Mouse (Mus musculus): Measurements from ENCODE around the gene Rnaseh2a. TPM values are rescaled to one million over a fixed set of nuclear protein-coding genes. Genes with fewer than 3 reads are reported as not detected.

Rnaseh2a gene
- polyA plus RNA-seq, 1 experiment: 69.4 TPM

DNA sequence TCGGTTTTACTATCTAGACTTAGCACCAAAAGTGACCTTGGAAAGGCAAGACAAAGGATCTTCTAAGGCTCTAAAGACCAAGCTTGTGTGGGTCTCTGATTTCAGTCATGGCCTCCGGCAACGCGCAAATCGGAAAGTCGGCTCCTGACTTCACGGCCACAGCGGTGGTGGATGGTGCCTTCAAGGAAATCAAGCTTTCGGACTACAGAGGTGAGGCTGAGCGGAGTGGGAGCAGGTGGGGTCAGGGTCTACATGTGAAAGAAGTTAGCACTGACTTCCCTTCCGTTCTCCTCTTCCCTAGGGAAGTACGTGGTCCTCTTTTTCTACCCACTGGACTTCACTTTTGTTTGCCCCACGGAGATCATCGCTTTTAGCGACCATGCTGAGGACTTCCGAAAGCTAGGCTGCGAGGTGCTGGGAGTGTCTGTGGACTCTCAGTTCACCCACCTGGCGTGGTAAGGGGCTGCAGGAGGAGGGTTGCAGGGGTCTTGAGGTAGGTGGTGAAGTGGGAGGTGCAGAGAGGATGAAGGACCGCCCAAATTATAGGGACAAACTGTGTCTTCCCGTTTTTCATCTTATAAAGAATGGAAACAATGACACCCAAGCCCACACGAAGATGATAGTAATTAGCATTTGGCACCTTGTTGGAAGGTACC, 696 bp upstream of the Rnaseh2a start:
- TF ChIP-seq POLR2A (IDR thresholded peaks at IDR 0.05; ENCODE audit: control insufficient read depth, extremely low read depth, insufficient read depth, low read length, poor library complexity): no peak
- no peak for TF ChIP-seq CTCF (IDR thresholded peaks at IDR 0.05; ENCODE audit: borderline replicate concordance, control insufficient read depth, extremely low read depth, insufficient read depth, low read length, poor library complexity)
- Histone ChIP-seq H3K4me1 (replicated peaks; ENCODE audit: control insufficient read depth, insufficient read depth, low read length) (peaks cover 26% of the 10 kb centered on the region), H3K36me3 (ENCODE audit: control insufficient read depth, insufficient read depth, low read length) (no peaks in the 10 kb centered on the region), H3K4me3 (ENCODE audit: control insufficient read depth, insufficient read depth, low read length) (peak overlapping the region; percentile 74), H3K27me3 (ENCODE audit: control insufficient read depth, insufficient read depth, low read length) (no peaks in the 10 kb centered on the region), H3K27ac (ENCODE audit: control insufficient read depth, insufficient read depth, low read length) (no peak overlapping the region)
- WGBS: 19% methylated on average over 21 of the region's 21 CpGs
- DNase-seq: no peak

DNA sequence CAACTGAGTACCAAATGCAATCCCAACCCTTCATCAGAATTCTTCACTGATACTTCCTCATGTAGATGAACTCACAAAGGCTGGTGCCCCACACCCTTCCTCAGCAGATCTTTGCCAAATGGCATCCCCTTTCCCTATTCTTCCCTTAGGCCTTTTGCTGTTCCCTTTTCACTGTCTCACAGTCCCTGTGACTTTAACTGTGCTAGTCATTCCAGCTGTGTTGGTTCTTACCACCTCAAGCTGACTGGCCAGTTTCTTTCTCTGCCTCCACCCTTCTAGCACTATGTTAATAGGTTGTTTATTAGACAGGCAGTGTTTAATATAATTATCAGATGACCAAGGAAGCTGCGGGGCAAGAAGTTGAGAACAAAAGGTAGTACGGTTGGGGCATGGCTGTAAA, 917 bp downstream of the Rnaseh2a start:
- DNase-seq: no peak
- Histone ChIP-seq H3K27ac (ENCODE audit: control insufficient read depth, insufficient read depth, low read length) (no peak overlapping the region), H3K4me1 (replicated peaks; ENCODE audit: control insufficient read depth, insufficient read depth, low read length) (peaks cover 30% of the 10 kb centered on the region), H3K36me3 (ENCODE audit: control insufficient read depth, insufficient read depth, low read length) (no peaks in the 10 kb centered on the region), H3K27me3 (ENCODE audit: control insufficient read depth, insufficient read depth, low read length) (no peaks in the 10 kb centered on the region), H3K4me3 (ENCODE audit: control insufficient read depth, insufficient read depth, low read length) (no peak overlapping the region)
- WGBS: 8% methylated on average over 2 of the region's 2 CpGs
- TF ChIP-seq CTCF (IDR thresholded peaks at IDR 0.05; ENCODE audit: borderline replicate concordance, control insufficient read depth, extremely low read depth, insufficient read depth, low read length, poor library complexity) (no peak), POLR2A (IDR thresholded peaks at IDR 0.05; ENCODE audit: control insufficient read depth, extremely low read depth, insufficient read depth, low read length, poor library complexity) (no peak)

DNA sequence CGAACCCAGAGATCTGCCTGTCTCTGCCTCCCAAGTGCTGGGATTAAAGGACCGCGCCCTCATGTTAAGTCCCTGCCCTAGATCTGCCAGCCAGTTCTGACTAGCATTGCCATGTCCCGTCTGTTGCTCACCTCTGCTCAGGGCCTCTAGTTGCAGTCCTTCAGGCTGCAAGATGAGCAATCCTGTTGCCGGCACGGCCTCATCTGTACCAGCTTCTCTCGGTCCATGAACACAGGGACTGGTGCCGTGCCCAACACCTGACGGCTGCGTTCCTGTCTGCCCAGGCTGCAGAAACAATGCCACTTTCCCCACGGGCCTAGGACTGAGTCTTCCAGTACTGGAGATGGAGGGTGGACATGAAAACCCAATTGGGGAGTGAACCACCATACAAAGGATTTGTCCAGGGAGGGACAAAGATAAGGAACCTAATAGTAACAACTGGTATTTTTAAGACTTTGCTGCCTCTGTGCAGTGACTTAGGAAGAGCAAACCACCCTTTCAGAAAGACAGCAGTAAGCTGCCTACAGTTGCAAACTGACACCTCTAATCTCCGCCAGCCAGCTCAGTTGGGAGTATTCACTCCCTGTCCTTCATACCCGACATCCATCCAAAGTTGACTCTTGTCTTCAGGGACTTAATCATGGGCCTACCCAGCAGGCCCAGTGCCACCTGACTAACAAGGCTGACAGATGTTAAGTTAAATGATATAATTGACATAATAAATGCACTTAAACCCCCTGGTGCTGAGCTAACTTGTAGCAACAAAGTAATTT, 1.8 kb downstream of the Rnaseh2a start:
- WGBS: 98% methylated on average over 13 of the region's 13 CpGs
- DNase-seq: no peak
- no peak overlapping the region for H3K27ac ChIP-seq (ENCODE audit: control insufficient read depth, insufficient read depth, low read length)

DNA sequence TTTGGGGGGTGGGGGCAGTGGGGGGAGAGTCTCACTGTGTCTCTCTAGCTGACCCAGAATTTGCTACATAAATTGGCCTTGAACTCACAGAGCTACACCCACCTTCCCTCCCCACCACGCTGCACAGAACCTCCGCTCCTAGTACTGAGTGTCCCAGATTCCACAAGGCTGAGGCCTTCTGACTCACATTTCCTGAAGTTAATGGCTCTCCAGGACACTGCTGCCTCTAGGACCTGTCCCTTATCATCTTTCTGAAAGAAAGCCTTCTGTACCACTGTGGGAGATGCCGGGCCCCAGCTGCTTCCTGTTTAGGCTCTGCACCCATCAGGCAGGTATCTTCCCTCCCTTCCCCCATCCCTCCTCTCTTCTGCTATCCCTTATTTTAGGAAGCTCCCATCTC, 3.0 kb downstream of the Rnaseh2a start:
- Histone ChIP-seq H3K4me1 (replicated peaks; ENCODE audit: control insufficient read depth, insufficient read depth, low read length) (peaks cover 30% of the 10 kb centered on the region), H3K36me3 (ENCODE audit: control insufficient read depth, insufficient read depth, low read length) (no peaks in the 10 kb centered on the region), H3K4me3 (ENCODE audit: control insufficient read depth, insufficient read depth, low read length) (no peak overlapping the region), H3K27me3 (ENCODE audit: control insufficient read depth, insufficient read depth, low read length) (no peaks in the 10 kb centered on the region), H3K27ac (ENCODE audit: control insufficient read depth, insufficient read depth, low read length) (peak overlapping the region; percentile 87)
- 54% methylated on average over 3 of the region's 3 CpGs for WGBS
- no peak for DNase-seq
- TF ChIP-seq CTCF (IDR thresholded peaks at IDR 0.05; ENCODE audit: borderline replicate concordance, control insufficient read depth, extremely low read depth, insufficient read depth, low read length, poor library complexity): no peak
- no peak for TF ChIP-seq POLR2A (IDR thresholded peaks at IDR 0.05; ENCODE audit: control insufficient read depth, extremely low read depth, insufficient read depth, low read length, poor library complexity)

More for the DNA sequence above, 1.8 kb downstream of the Rnaseh2a start:
- no peak for TF ChIP-seq CTCF (IDR thresholded peaks at IDR 0.05; ENCODE audit: borderline replicate concordance, control insufficient read depth, extremely low read depth, insufficient read depth, low read length, poor library complexity)
- TF ChIP-seq POLR2A (IDR thresholded peaks at IDR 0.05; ENCODE audit: control insufficient read depth, extremely low read depth, insufficient read depth, low read length, poor library complexity): no peak
- Histone ChIP-seq H3K4me1 (replicated peaks; ENCODE audit: control insufficient read depth, insufficient read depth, low read length) (peaks cover 30% of the 10 kb centered on the region), H3K36me3 (ENCODE audit: control insufficient read depth, insufficient read depth, low read length) (no peaks in the 10 kb centered on the region), H3K4me3 (ENCODE audit: control insufficient read depth, insufficient read depth, low read length) (no peak overlapping the region), H3K27me3 (ENCODE audit: control insufficient read depth, insufficient read depth, low read length) (no peaks in the 10 kb centered on the region)

DNA sequence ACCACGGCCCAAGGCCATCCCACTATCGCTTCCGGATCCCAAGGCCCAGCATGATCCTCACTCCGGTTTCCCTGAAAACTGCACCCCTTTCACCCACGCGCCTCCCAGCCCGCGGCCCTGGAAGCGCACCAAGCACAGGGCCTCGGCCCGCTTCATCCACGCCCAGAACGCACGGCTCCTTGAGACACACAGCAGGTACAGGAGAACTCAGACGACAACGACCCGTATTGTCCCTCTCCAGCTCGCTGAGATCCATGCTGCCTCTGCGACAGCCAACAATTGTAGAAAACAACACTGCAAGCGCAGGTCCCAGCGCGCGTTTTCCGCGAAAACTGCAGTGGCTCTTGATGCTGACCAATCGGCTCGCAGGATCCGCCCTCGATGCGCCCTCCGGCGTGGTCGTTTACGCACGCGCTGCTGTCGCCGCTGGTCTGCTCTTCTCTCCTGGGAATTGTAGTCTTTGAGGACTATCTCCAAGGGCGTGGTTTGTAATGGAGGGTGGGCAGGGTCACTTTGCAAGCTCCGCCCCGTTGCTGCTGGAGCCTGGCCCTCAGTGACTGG, 3.8 kb downstream of the Rnaseh2a start:
- TF ChIP-seq CTCF (IDR thresholded peaks at IDR 0.05; ENCODE audit: borderline replicate concordance, control insufficient read depth, extremely low read depth, insufficient read depth, low read length, poor library complexity) (no peak), POLR2A (IDR thresholded peaks at IDR 0.05; ENCODE audit: control insufficient read depth, extremely low read depth, insufficient read depth, low read length, poor library complexity) (peak; percentile 55; the same call in 1 of the 2 replicates)
- H3K4me1 ChIP-seq (replicated peaks; ENCODE audit: control insufficient read depth, insufficient read depth, low read length): peaks cover 30% of the 10 kb centered on the region
- under 1% methylated on average over 41 of the region's 41 CpGs for WGBS
- no peaks in the 10 kb centered on the region for H3K27me3 ChIP-seq (ENCODE audit: control insufficient read depth, insufficient read depth, low read length)
- no peaks in the 10 kb centered on the region for H3K36me3 ChIP-seq (ENCODE audit: control insufficient read depth, insufficient read depth, low read length)
- 0 out of 2 replicates have a peak overlapping the region, but pooled peaks have one; percentile 9 for H3K27ac ChIP-seq (ENCODE audit: control insufficient read depth, insufficient read depth, low read length)
- DNase-seq: peak; percentile 87
- H3K4me3 ChIP-seq (ENCODE audit: control insufficient read depth, insufficient read depth, low read length): peak overlapping the region; percentile 76

DNA sequence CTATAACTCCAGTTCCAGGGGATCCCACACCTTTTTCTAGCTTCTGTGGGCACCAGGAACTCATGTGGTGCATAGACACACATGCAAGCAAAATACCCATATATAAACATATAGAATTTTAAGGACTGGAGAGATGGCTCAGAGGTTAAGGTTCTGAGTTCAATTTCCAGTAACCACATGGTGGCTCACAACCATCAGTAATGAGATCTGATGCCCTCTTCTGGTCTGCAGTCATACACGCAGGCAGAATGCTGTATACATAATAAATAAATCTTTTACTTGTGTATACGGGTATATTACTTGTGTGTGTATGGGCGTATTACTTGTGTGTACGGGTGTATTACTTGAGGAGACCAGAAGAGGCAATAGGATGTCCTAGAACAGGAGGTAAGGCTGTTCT, 5.6 kb downstream of the Rnaseh2a start:
- DNase-seq: no peak
- Histone ChIP-seq H3K4me3 (ENCODE audit: control insufficient read depth, insufficient read depth, low read length) (no peak overlapping the region), H3K27ac (ENCODE audit: control insufficient read depth, insufficient read depth, low read length) (no peak overlapping the region), H3K36me3 (ENCODE audit: control insufficient read depth, insufficient read depth, low read length) (no peaks in the 10 kb centered on the region), H3K27me3 (ENCODE audit: control insufficient read depth, insufficient read depth, low read length) (no peaks in the 10 kb centered on the region), H3K4me1 (replicated peaks; ENCODE audit: control insufficient read depth, insufficient read depth, low read length) (peaks cover 23% of the 10 kb centered on the region)
- TF ChIP-seq POLR2A (IDR thresholded peaks at IDR 0.05; ENCODE audit: control insufficient read depth, extremely low read depth, insufficient read depth, low read length, poor library complexity) (no peak), CTCF (IDR thresholded peaks at IDR 0.05; ENCODE audit: borderline replicate concordance, control insufficient read depth, extremely low read depth, insufficient read depth, low read length, poor library complexity) (no peak)
- 94% methylated on average over 4 of the region's 4 CpGs for WGBS

Data from thymus, adult 2 months (tissue).